Mouse (Mus musculus) MEL (cell line): ENCODE measurements at regions not wholly inside any gene's neighbourhood (a gene's known extent, or its start where the extent isn't known, plus 50 kb on each side); places are given as distances from the start of the nearest gene placed in this dataset.

Experiments used
- DNase-seq: peaks from one replicate; pipeline ENCODE4 v3.0.0; 2011; ENCODE audit warnings: low read depth, low spot score
- H3K27ac ChIP-seq: 2 replicates; pipeline ENCODE4 v1.5.1; 2012; ENCODE audit warnings: low read depth, mild to moderate bottlenecking, control low read depth, low read length, moderate library complexity; ENCODE audit not compliant: control insufficient read depth
- H3K27me3 ChIP-seq, 2 experiments: fragments of 150-350 bp in 1 of 2; sonication (generic) in 1 of 2; 2 replicates each; pipeline ENCODE4 v1.6.1; 2012; ENCODE audit warnings: low read length in 2 of 2, mild to moderate bottlenecking in 2 of 2, improper control_type of control experiment in 1 of 2, moderate library complexity in 1 of 2; ENCODE audit not compliant: insufficient read depth in 2 of 2, control insufficient read depth in 1 of 2
- H3K36me3 ChIP-seq, 2 experiments: 2 replicates each; pipeline ENCODE4 v1.6.1; 2012 to 2014; ENCODE audit warnings: low read length in 2 of 2, improper control_type of control experiment in 1 of 2, inconsistent platforms in 1 of 2, mild to moderate bottlenecking in 1 of 2; ENCODE audit not compliant: insufficient read depth in 2 of 2, control insufficient read depth in 1 of 2
- H3K4me1 ChIP-seq, 2 experiments: fragments of 150-350 bp in 1 of 2; sonication (generic) in 1 of 2; 2 replicates each; pipeline ENCODE4 v1.6.1; 2012; ENCODE audit warnings: low read length in 2 of 2, improper control_type of control experiment in 1 of 2, mild to moderate bottlenecking in 1 of 2; ENCODE audit not compliant: insufficient read depth in 2 of 2, control insufficient read depth in 1 of 2
- H3K4me3 ChIP-seq, 2 experiments: fragments of 150-350 bp in 1 of 2; sonication (generic) in 1 of 2; 2 replicates each; pipeline ENCODE4 v1.5.1; 2012; ENCODE audit warnings: low read depth in 2 of 2, low read length in 2 of 2, mild to moderate bottlenecking in 2 of 2, moderate library complexity in 2 of 2, control low read depth in 1 of 2, improper control_type of control experiment in 1 of 2; ENCODE audit not compliant: control insufficient read depth in 1 of 2, insufficient read depth in 1 of 2
- H3K79me2 ChIP-seq: 2 replicates; pipeline ENCODE4 v1.6.1; 2012; ENCODE audit warnings: mild to moderate bottlenecking, low read length, moderate library complexity; ENCODE audit not compliant: control insufficient read depth, poor library complexity, insufficient read depth
- H3K9ac ChIP-seq: 2 replicates; pipeline ENCODE4 v1.6.1; 2012; ENCODE audit warnings: low read depth, mild to moderate bottlenecking, control low read depth, low read length, moderate library complexity; ENCODE audit not compliant: control insufficient read depth, poor library complexity, severe bottlenecking
- H3K9me3 ChIP-seq: fragments of 150-350 bp; sonication (generic); replicated peaks from 2 replicates; pipeline ENCODE4 v1.6.1; 2012; ENCODE audit warnings: mild to moderate bottlenecking, low read length, improper control_type of control experiment, moderate library complexity; ENCODE audit not compliant: insufficient read depth
- BHLHE40 ChIP-seq: IDR thresholded peaks from 2 replicates; pipeline ENCODE4 v1.6.1; 2012; ENCODE audit warnings: low read depth, mild to moderate bottlenecking, inconsistent platforms, low read length, improper control_type of control experiment, borderline replicate concordance
- CHD2 ChIP-seq: IDR thresholded peaks from 2 replicates; pipeline ENCODE4 v1.6.1; 2011; ENCODE audit warnings: low read length, improper control_type of control experiment
- CTCF ChIP-seq, 3 experiments: IDR thresholded peaks in 2 of 3; conservative IDR thresholded peaks in 1 of 3; 2 replicates each; pipeline ENCODE4 v1.5.1; 2011 to 2012; ENCODE audit warnings: low read length in 3 of 3, low read depth in 2 of 3, mild to moderate bottlenecking in 2 of 3, improper control_type of control experiment in 1 of 3, inconsistent platforms in 1 of 3, mixed read lengths in 1 of 3, moderate library complexity in 1 of 3; ENCODE audit not compliant: control insufficient read depth in 1 of 3, insufficient read depth in 1 of 3, poor library complexity in 1 of 3, severe bottlenecking in 1 of 3
- E2F4 ChIP-seq: IDR thresholded peaks from 2 replicates; pipeline ENCODE4 v1.6.1; 2011; ENCODE audit warnings: low read depth, low read length, improper control_type of control experiment, borderline replicate concordance
- ELF1 ChIP-seq: IDR thresholded peaks from 2 replicates; pipeline ENCODE4 v1.6.1; 2014; ENCODE audit warnings: low read depth, mild to moderate bottlenecking, inconsistent platforms, low read length, improper control_type of control experiment, moderate library complexity
- EP300 ChIP-seq, 2 experiments: IDR thresholded peaks; 2 replicates each; pipeline ENCODE4 v1.6.1; 2011; ENCODE audit warnings: improper control_type of control experiment in 2 of 2, low read length in 2 of 2, low read depth in 1 of 2, mild to moderate bottlenecking in 1 of 2
- ETS1 ChIP-seq: IDR thresholded peaks from 2 replicates; pipeline ENCODE4 v1.6.1; 2012; ENCODE audit warnings: low read depth, mild to moderate bottlenecking, inconsistent platforms, low read length, improper control_type of control experiment, moderate library complexity
- HCFC1 ChIP-seq: IDR thresholded peaks from 2 replicates; pipeline ENCODE4 v1.6.1; 2012; ENCODE audit warnings: low read depth, mild to moderate bottlenecking, inconsistent platforms, low read length, improper control_type of control experiment, moderate library complexity
- JUND ChIP-seq: IDR thresholded peaks from 2 replicates; pipeline ENCODE4 v1.6.1; 2011; ENCODE audit warnings: low read depth, mild to moderate bottlenecking, improper control_type of control experiment, low read length
- KAT2A ChIP-seq: conservative IDR thresholded peaks from 2 replicates; pipeline ENCODE4 v1.6.1; 2012; ENCODE audit warnings: low read depth, low read length, improper control_type of control experiment, inconsistent platforms
- MAFK ChIP-seq: IDR thresholded peaks from 2 replicates; pipeline ENCODE4 v1.6.1; 2011; ENCODE audit warnings: low read depth, mild to moderate bottlenecking, low read length, improper control_type of control experiment, borderline replicate concordance
- MAX ChIP-seq: IDR thresholded peaks from 2 replicates; pipeline ENCODE4 v1.6.1; 2011; ENCODE audit warnings: low read length, improper control_type of control experiment
- MAZ ChIP-seq: IDR thresholded peaks from 2 replicates; pipeline ENCODE4 v1.6.1; 2012; ENCODE audit warnings: low read depth, mild to moderate bottlenecking, inconsistent platforms, low read length, improper control_type of control experiment
- MEF2A ChIP-seq: IDR thresholded peaks from 2 replicates; pipeline ENCODE4 v1.6.1; 2014; ENCODE audit warnings: low read depth, mild to moderate bottlenecking, inconsistent platforms, low read length, improper control_type of control experiment; ENCODE audit not compliant: poor library complexity, insufficient replicate concordance, severe bottlenecking; ENCODE audit errors: extremely low read depth
- MYB ChIP-seq: IDR thresholded peaks from 2 replicates; pipeline ENCODE4 v1.6.1; 2011; ENCODE audit warnings: mild to moderate bottlenecking, low read depth, low read length, improper control_type of control experiment
- MYC ChIP-seq: IDR thresholded peaks from 2 replicates; pipeline ENCODE4 v1.6.1; 2011; ENCODE audit warnings: low read depth, mild to moderate bottlenecking, low read length, improper control_type of control experiment, moderate library complexity
- NELFE ChIP-seq: IDR thresholded peaks from 2 replicates; pipeline ENCODE4 v1.6.1; 2011; ENCODE audit warnings: low read depth, low read length, improper control_type of control experiment
- TAL1 ChIP-seq: IDR thresholded peaks from 2 replicates; pipeline ENCODE4 v1.6.1; 2012; ENCODE audit warnings: mild to moderate bottlenecking, inconsistent platforms, low read length, moderate library complexity, mixed read lengths
- UBTF ChIP-seq: IDR thresholded peaks from 2 replicates; pipeline ENCODE4 v1.6.1; 2012; ENCODE audit warnings: low read depth, mild to moderate bottlenecking, inconsistent platforms, low read length, improper control_type of control experiment, moderate library complexity, borderline replicate concordance; ENCODE audit not compliant: insufficient read depth
- USF1 ChIP-seq: IDR thresholded peaks from 2 replicates; pipeline ENCODE4 v1.6.1; 2014; ENCODE audit warnings: low read depth, mild to moderate bottlenecking, inconsistent platforms, low read length, improper control_type of control experiment, moderate library complexity

- H3K27ac ChIP-seq: no peak overlapping the region
- H3K4me3 ChIP-seq: no peak overlapping the region
- H3K79me2 ChIP-seq: no peaks in the 10 kb centered on the region
- no peak for DNase-seq
- TF ChIP-seq BHLHE40 (no peak), ETS1 (no peak), MAZ (no peak), HCFC1 (no peak), CTCF (IDR thresholded peaks at IDR 0.05 in 2 of 3, conservative IDR thresholded peaks at IDR 0.05 in 1 of 3; ENCODE audit: control insufficient read depth in 1 of 3, insufficient read depth in 1 of 3, low read depth in 2 of 3, low read length in 3 of 3, poor library complexity in 1 of 3, severe bottlenecking in 1 of 3) (no peak), JUND (no peak), USF1 (no peak), UBTF (no peak), ELF1 (no peak), MYC (no peak), MAFK (no peak), EP300 (IDR thresholded peaks at IDR 0.05; ENCODE audit: low read depth in 1 of 2, low read length in 2 of 2) (no peak), TAL1 (no peak), E2F4 (no peak), CHD2 (no peak), NELFE (no peak), MAX (no peak)
- no peak overlapping the region for H3K9ac ChIP-seq
- H3K4me1 ChIP-seq: no peaks in the 10 kb centered on the region
- no peaks in the 10 kb centered on the region for H3K36me3 ChIP-seq
- H3K9me3 ChIP-seq: no peaks in the 10 kb centered on the region
- no peaks in the 10 kb centered on the region for H3K27me3 ChIP-seq
Measured at GRCm38 (mm10) chr3:52767276-52767675, 249.8 kb downstream of the Cog6 start.

GRCm38 (mm10) chr3:52766841-52767240 is 250.2 kb downstream of the Cog6 start:
- no peaks in the 10 kb centered on the region for H3K9me3 ChIP-seq
- H3K27me3 ChIP-seq: no peaks in the 10 kb centered on the region
- no peak overlapping the region for H3K4me3 ChIP-seq
- H3K4me1 ChIP-seq: no peaks in the 10 kb centered on the region
- H3K27ac ChIP-seq: no peak overlapping the region
- no peaks in the 10 kb centered on the region for H3K79me2 ChIP-seq
- TF ChIP-seq KAT2A (no peak), MEF2A (no peak), MYB (no peak)
- TF ChIP-seq, all 39 proteins: peak for 0
- Histone ChIP-seq H3K9ac (no peak overlapping the region), H3K36me3 (no peaks in the 10 kb centered on the region)
- DNase-seq: no peak
